Mouse (Mus musculus) lung, embryonic 16.5 days (tissue): ENCODE data around the gene Gpr152. TPM values are rescaled to one million over a fixed set of nuclear protein-coding genes. Genes with fewer than 3 reads are reported as not detected.

ENCODE experiments used
- polyA plus RNA-seq: library from polyadenylated mRNA; unstranded; fragments of >200 nt; fragmentation: Nextera tagmentation; extraction: Ambion mirVana; gene quantifications from 2 replicates; pipeline ENCODE4 v1.2.1, GENCODE M21; 2015

The Gpr152 gene
- polyA plus RNA-seq, 1 experiment from 2014 or later: not detected

Other genes with a start within 250 kb of the Gpr152 start
- 56.8 and 60.5 TPM in 2 replicates for gene Tcirg1, start 232.7 kb upstream of the Gpr152 start, polyA plus RNA-seq
- gene Ndufs8, start 227.0 kb upstream of the Gpr152 start, polyA plus RNA-seq: 285 and 290 TPM in 2 replicates
- gene Aldh3b1, start 210.0 kb upstream of the Gpr152 start, polyA plus RNA-seq: 5.4 and 5.9 TPM in 2 replicates
- gene Unc93b1, start 204.6 kb upstream of the Gpr152 start, polyA plus RNA-seq: 21.7 and 21.9 TPM in 2 replicates
- 0.18 and 0.24 TPM in 2 replicates for gene Aldh3b3, start 181.1 kb upstream of the Gpr152 start, polyA plus RNA-seq
- gene Aldh3b2, start 167.5 kb upstream of the Gpr152 start, polyA plus RNA-seq: 1.8 and 2.0 TPM in 2 replicates
- 11.9 and 13.3 TPM in 2 replicates for gene Acy3, start 153.2 kb upstream of the Gpr152 start, polyA plus RNA-seq
- 0.11 TPM in 1 of 2 replicates, not detected in the other for gene Tbx10, start 147.0 kb upstream of the Gpr152 start, polyA plus RNA-seq
- gene Nudt8, start 139.2 kb upstream of the Gpr152 start, polyA plus RNA-seq: 21.8 and 22.0 TPM in 2 replicates
- gene Gm49405, start 139.2 kb upstream of the Gpr152 start, polyA plus RNA-seq: 2.4 and 2.5 TPM in 2 replicates
- 3.8 and 3.9 TPM in 2 replicates for gene Doc2g, start 136.5 kb upstream of the Gpr152 start, polyA plus RNA-seq
- gene Ndufv1, start 127.0 kb upstream of the Gpr152 start, polyA plus RNA-seq: 177 and 184 TPM in 2 replicates
- gene Gstp1, start 101.8 kb upstream of the Gpr152 start, polyA plus RNA-seq: 432 and 433 TPM in 2 replicates
- 3.5 and 5.0 TPM in 2 replicates for gene Gstp2, start 93.8 kb upstream of the Gpr152 start, polyA plus RNA-seq
- gene Gstp3, start 80.2 kb upstream of the Gpr152 start, polyA plus RNA-seq: 0.85 and 1.9 TPM in 2 replicates
- gene Cabp2, start 58.2 kb upstream of the Gpr152 start, polyA plus RNA-seq: not detected in 2 replicates
- gene Cdk2ap2, start 42.6 kb upstream of the Gpr152 start, polyA plus RNA-seq: 111 and 128 TPM in 2 replicates
- 12.6 and 14.4 TPM in 2 replicates for gene Pitpnm1, start 39.8 kb upstream of the Gpr152 start, polyA plus RNA-seq
- gene Aip, start 13.9 kb upstream of the Gpr152 start, polyA plus RNA-seq: 102 TPM in 2 replicates
- 0.16 TPM in 1 of 2 replicates, not detected in the other for gene Cabp4, start 4.2 kb downstream of the Gpr152 start, polyA plus RNA-seq
- 174 and 184 TPM in 2 replicates for gene Coro1b, start 8.8 kb downstream of the Gpr152 start, polyA plus RNA-seq
- gene Ptprcap, start 13.8 kb downstream of the Gpr152 start, polyA plus RNA-seq: 4.6 and 14.2 TPM in 2 replicates
- gene Rps6kb2, start 23.6 kb downstream of the Gpr152 start, polyA plus RNA-seq: 51.6 and 52.7 TPM in 2 replicates
- gene Carns1, start 35.7 kb downstream of the Gpr152 start, polyA plus RNA-seq: 2.5 and 3.2 TPM in 2 replicates
- gene Tbc1d10c, start 51.5 kb downstream of the Gpr152 start, polyA plus RNA-seq: 4.0 and 7.0 TPM in 2 replicates
- gene Ppp1ca, start 52.3 kb downstream of the Gpr152 start, polyA plus RNA-seq: 911 and 931 TPM in 2 replicates
- 30.5 and 33.6 TPM in 2 replicates for gene Rad9a, start 61.9 kb downstream of the Gpr152 start, polyA plus RNA-seq
- 4.8 and 6.1 TPM in 2 replicates for gene Clcf1, start 74.5 kb downstream of the Gpr152 start, polyA plus RNA-seq
- gene AC109138.7, start 74.6 kb downstream of the Gpr152 start, polyA plus RNA-seq: not detected in 2 replicates
- gene Pold4, start 92.1 kb downstream of the Gpr152 start, polyA plus RNA-seq: 32.6 and 38.0 TPM in 2 replicates
- 20.0 and 21.5 TPM in 2 replicates for gene Ssh3, start 129.4 kb downstream of the Gpr152 start, polyA plus RNA-seq
- gene Ankrd13d, start 143.3 kb downstream of the Gpr152 start, polyA plus RNA-seq: 3.5 and 5.2 TPM in 2 replicates
- gene Grk2, start 166.4 kb downstream of the Gpr152 start, polyA plus RNA-seq: 13.7 and 15.0 TPM in 2 replicates